Mouse (Mus musculus): ENCODE data around the gene Gm45337.
A peak's percentile ranks its signal among the peaks of the same experiment; 100 is the strongest.
"Not testable (repeated sequence)": the region's sequence is repeated elsewhere in the genome, so short reads cannot be mapped to it uniquely, and the experiment has no call there.

The Gm45337 gene

DNA sequence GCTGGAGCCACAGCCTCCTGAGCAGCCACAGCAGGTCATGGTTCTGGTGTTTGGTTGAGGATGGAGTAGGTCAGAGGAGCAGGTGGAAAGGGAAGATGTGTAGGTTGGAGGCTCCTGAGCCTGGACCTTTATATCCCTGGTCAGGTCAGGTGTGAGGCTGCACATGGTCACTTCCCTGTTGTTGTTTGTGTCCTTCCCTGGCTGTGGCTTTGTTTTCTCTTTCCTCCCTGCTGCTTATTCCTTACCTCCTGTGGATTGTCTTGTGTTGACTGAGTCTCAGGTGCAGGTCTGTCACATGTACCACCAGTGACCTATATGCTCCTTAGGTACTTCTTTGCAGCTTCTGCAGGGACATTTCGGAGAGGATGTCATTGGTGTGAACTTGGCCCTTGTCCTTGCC lies at the start of gene Gm45337:
Gene Gm45337 (minus strand): TSS at position 101 of the 400 bp plus-strand sequence.
- no peak for DNase-seq (ENCODE audit: low read depth, low spot score)

DNA sequence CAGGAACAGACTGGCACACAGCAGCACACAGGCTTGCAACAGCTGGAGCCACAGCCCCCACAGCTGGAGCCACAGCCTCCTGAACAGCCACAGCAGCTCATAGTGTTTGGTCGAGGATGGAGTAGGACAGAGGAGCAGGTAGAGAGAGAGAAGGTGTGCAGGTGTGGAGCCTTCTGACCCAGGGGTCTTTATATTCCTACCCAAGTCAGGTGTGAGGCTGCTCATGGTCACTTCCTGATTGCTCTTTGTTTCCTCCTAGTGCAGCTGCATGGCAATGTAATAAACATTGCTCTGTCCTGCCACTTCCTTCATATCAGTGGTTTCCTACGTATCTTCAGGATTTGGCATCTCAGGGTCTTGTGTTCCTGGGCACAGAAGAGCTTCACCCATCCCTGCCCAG lies 45.9 kb upstream of the Gm45337 start, which contains the start of gene Gm10153:
Gene Gm10153 (minus strand): TSS at position 101 of the 400 bp plus-strand sequence.
- no peak for DNase-seq (ENCODE audit: low read depth, low spot score)

DNA sequence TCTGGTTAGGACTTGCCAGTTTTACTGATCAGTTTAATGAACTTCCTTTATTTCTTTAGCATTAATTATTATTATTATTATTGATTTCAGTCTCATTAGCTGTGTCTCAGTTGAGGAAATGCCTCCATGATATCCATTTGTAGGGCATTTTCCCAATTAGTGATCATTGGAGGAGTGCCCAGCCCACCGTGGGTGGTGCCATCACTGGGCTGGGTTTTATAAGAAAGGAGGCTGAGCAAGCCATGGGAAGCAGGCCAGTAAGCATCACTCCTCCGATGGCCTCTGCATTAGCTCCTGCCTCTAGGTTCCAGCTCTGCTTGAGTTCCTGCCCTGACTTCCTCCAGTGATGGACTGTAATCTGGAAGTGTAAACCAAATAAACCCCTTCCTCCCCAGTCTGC lies 43.7 kb upstream of the Gm45337 start:
- no peak for DNase-seq (ENCODE audit: low read depth, low spot score)

DNA sequence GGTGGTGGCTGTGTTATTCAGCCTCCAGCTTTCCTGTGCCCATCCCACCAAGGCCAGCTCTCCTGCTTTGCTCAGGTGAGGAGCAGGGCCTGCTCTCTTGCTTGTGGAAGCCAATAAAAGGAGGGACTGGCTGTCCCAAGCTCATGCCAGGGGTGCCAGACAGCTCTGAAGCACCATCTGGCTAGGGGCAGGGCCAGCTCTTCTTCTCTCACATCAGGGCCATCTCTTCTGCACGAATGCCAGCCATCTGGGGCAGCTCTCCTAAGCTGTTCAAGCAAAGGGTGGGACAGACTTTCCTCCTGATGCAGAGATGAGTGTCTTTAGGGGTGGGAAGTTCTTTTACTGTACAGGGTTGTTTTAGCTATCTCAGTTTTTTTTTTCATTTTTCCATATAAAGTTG lies 36.6 kb upstream of the Gm45337 start:
- DNase-seq (ENCODE audit: low read depth, low spot score), result no peak

DNA sequence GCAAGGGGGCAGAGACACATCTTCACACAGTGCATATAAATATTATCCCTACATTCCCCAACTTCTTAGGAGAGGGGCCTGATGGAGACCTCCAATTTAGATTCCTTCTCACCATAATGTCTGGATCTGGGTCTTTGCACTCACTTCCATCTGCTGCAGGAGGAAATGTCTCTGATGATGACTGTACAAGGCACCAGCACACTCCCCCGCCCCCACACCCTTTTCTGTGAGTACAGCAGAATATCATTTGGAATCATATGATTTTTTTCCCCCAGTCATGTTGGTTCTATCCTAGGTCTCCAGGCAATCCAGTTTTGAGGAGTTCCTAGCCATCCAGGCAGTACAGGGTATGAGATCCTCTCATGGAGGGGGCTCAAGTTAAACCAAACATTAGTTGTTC lies 34.3 kb upstream of the Gm45337 start:
- no peak for DNase-seq (ENCODE audit: low read depth, low spot score)

DNA sequence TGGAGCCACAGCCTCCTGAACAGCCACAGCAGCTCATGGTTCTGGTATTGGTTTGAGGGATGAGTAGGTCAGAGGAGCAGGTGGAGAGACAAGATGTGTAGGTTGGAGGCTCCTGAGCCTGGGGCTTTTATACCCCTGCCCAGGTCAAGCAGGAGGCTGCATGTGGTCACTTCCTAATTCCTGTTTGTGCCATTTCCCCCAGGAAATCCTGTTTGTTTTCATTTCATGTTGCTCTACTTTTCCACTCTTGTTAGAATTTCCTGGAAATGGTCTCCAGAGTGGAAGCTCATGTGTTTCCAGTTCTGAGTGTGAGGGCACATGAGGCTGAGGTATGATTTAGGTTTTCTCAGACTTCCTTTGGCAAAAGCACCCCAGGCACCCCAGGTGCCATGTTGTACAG lies 31.5 kb upstream of the Gm45337 start, which contains the start of gene Krtap5-2:
Gene Krtap5-2 (minus strand): TSS at position 101 of the 400 bp plus-strand sequence.
- not testable (repeated sequence) for DNase-seq (ENCODE audit: low read depth, low spot score)

DNA sequence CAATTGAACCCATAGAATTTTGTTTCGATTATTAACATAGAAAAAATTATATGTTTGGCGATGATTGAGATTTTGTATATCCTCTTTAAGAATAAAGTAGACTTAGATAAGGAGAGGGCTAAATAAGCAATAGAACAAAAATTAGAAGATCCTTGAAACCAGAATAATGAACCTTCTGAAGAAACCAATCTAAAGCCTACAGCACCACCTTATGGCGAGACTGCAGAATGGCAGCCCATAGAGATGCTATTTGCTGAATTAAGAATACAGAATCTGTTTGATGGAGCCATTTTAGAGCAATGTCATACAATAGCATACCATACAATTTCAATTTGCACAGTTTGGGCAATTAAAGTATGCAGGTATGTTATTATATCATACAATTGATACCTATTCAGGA lies 25.4 kb upstream of the Gm45337 start:
- DNase-seq (ENCODE audit: low read depth, low spot score), result peak; percentile 17

DNA sequence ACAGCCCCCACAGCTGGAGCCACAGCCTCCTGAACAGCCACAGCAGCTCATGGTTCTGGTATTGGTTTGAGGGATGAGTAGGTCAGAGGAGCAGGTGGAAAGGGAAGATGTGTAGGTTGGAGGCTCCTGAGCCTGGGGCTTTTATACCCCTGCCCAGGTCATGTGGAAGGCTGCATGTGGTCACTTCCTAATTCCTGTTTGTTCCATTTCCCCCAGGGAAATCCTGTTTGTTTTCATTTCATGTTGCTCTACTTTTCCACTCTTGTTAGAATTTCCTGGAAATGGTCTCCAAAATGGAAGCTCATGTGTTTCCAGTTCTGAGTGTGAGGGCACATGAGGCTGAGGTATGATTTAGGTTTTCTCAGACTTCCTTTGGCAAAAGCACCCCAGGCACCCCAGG lies 21.2 kb upstream of the Gm45337 start, which contains the start of gene Gm4553:
Gene Gm4553 (minus strand): TSS at position 101 of the 400 bp plus-strand sequence.
- not testable (repeated sequence) for DNase-seq (ENCODE audit: low read depth, low spot score)

DNA sequence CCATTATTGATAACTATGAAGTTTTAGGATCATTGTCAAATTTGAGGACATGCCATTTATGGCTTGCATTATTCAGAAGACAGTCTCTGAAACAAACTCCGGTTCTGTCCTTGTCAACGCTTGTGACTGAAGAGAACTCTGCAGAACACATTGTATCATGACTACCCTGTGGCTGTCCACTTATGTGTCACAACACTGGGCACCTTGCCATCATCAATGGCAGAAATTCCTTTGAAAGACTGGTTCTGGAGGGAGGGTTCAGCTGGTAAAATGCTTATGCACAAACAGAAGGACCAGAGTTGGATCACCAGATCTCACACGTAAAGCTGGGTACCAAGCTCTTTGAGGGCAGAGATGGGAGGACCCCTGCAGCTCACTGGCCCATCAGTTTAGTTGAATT lies 15.0 kb upstream of the Gm45337 start:
- DNase-seq (ENCODE audit: low read depth, low spot score), result no peak

DNA sequence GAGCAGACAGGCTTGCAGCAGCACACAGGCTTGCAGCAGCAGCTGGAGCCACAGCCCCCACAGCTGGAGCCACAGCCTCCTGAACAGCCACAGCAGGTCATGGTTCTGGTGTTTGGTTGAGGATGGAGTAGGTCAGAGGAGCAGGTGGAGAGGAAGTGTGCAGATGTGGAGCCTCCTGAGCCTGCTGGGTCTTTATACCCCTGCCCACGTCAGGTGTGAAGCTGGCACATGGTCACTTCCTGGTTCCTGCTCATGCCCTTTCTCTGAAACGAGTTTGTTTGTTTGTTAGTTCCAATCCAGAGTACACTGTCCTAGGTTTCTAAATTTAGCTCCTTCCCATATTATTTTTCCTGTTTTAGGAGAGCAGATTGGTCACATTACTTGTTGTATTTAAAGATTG lies 12.6 kb upstream of the Gm45337 start, which contains the start of gene Gm29735:
Gene Gm29735 (minus strand): TSS at position 101 of the 400 bp plus-strand sequence.
- DNase-seq (ENCODE audit: low read depth, low spot score), result not testable (repeated sequence)

DNA sequence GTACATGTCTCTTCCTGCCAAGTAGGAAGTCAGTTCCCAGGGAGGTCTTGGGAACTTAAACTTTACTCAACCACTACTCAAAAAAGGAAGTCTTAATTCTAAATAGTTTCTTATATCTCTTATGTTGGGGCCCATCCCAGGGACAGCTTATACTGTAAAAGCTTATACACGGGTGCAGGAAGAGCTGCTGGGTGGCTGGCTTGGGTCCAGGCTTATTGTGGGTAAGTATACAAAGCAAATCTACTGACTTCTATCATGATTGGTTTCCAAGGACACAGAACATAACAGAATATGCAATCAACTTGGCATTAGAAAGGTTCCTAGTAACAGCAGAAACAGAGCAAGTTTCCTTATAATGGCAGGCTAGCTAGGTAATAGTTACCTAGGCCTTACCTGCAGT lies 10.9 kb upstream of the Gm45337 start:
- DNase-seq (ENCODE audit: low read depth, low spot score), result no peak

DNA sequence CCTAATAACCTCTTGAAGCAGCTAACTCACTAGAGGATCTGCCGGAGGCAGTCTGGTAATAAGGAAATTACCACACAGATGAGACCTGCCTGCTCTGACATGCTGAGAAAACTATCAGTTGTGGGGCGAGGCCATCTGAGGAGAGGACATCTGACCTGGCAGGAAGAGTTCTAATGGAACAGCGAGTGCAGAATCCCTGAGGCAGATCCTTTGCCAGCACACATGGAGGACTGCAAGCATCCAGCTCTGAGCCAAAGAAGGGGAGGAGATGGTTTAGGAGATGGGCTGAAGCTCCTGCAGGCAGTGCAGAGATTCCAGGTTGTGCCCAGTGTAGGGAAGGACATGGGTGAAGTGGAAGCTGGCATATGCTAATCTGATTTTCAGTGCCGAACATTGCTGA lies 7.8 kb upstream of the Gm45337 start:
- DNase-seq (ENCODE audit: low read depth, low spot score), result no peak

DNA sequence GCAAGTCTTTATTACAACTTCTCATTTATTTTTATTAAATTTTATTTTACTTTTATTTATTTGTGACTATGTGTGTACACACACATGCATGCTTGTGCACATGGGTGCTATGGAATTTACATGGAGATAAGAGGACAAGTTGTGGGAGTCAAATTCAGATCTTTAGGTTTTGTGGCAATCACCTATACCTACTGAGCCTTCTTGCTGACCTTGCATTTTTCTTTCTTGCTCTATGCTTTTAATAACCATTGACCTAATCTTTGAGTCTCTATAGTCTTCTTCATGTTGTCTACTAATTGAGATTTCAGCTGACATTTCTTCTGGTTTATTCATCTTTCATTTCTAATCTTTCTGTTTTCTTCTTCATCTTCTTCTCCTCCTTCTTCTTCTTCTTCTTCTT lies 4.2 kb upstream of the Gm45337 start:
- no peak for DNase-seq (ENCODE audit: low read depth, low spot score)

DNA sequence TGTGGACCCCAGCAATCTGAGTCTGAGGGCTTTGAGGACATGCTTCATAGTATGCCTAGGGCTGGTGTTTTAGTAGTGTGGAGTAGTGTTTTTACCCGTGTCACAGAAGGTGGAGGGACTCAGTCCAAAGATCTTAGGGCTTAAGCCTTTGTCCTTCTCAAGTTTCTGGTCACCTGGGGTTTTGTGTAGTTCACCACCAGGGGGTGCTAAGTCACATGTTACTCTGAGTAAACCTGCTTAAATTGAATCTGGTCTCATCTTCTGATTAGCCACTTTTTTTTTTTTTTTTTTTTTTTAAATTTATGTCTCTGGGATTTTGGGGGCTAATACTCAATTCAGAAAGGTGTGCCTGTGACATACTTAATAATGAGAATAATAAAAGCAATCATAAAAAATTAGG lies 1.6 kb upstream of the Gm45337 start:
- DNase-seq (ENCODE audit: low read depth, low spot score), result peak; percentile 39

DNA sequence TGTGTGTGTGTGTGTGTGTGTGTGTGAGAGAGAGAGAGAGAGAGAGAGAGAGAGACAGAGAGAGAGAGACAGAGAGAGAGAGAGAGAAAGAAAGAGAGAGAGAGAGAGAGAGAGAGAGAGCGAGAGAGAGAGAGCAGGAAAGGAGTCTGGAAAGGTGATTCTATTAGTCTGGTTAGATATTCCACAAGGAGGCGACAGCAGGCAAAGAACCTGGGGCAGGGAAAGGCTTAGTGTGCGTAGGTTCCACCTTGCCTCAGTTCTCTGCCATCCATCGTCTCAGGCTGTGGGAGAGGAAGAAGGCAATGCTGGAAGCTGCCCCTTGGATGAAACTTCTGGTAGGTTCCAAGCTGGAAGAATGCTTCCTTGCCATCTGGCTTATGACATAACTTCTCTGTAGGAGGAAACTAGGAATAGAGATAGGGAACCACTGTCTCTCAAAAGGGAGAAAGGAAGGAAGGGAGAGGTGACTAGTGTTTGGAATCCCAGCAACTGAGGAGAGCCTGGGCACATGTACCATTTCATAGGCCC lies 1.1 kb upstream of the Gm45337 start:
- DNase-seq (ENCODE audit: low read depth, low spot score), result no peak

DNA sequence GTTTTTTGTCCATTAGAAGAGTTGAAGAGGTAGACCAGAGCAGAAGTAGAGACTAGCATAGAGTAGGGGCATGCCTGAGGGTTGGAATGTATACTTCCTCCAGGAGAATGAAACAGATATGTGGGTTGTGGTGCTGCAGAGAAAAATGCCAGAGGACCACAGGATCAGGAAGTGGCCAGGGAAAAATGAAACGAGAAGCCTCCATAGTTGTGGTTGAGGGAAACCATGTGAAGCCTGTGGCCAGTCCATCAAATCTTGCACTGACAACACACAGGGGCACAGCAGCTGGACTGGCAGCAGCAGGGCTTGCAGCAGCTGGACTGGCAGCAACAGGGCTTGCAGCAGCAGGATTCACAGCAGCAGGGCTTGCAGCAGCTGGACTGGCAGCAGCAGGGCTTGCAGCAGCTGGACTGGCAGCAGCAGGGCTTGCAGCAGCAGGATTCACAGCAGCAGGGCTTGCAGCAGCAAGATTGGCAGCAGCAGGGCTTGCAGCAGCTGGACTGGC lies 849 bp downstream of the Gm45337 start:
- DNase-seq (ENCODE audit: low read depth, low spot score), result not testable (repeated sequence)

DNA sequence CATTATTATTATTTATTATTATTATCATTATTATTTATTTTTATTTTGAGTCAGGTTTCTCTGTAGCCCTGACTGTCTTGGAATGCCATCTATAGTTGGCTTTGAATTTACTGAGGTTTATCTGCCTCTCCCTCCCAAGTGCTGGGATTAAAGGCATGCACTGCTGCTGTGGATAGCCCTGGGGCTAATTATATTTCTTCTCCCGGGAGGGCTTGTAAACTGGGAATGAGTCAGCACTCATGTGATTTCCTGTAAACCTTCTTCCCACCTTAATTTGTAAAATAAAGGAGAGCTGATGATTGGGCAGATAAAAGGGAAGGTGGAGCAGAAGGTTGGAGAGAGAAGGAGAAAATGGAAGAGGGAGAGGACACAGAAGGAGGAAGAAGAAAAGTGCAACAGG lies 3.7 kb downstream of the Gm45337 start:
- DNase-seq (ENCODE audit: low read depth, low spot score), result no peak

DNA sequence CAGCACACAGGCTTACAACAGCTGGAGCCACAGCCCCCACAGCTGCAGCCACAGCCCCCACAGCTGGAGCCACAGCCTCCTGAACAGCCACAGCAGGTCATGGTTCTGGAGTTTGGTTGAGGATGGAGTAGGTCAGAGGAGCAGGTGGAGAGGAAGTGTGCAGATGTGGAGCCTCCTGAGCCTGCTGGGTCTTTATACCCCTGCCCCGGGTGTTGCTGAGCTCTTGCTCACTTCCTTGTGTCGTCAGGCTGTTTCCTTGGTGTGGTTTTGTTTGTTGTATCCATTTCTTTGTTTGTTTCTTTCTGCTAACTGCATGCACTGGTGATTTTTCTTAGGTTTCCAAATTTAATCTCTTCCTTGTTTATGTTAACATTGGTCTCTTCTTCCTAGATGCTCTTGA lies 8.5 kb downstream of the Gm45337 start, which contains the start of gene Gm39115:
Gene Gm39115 (minus strand): TSS at position 101 of the 400 bp plus-strand sequence.
- not testable (repeated sequence) for DNase-seq (ENCODE audit: low read depth, low spot score)

DNA sequence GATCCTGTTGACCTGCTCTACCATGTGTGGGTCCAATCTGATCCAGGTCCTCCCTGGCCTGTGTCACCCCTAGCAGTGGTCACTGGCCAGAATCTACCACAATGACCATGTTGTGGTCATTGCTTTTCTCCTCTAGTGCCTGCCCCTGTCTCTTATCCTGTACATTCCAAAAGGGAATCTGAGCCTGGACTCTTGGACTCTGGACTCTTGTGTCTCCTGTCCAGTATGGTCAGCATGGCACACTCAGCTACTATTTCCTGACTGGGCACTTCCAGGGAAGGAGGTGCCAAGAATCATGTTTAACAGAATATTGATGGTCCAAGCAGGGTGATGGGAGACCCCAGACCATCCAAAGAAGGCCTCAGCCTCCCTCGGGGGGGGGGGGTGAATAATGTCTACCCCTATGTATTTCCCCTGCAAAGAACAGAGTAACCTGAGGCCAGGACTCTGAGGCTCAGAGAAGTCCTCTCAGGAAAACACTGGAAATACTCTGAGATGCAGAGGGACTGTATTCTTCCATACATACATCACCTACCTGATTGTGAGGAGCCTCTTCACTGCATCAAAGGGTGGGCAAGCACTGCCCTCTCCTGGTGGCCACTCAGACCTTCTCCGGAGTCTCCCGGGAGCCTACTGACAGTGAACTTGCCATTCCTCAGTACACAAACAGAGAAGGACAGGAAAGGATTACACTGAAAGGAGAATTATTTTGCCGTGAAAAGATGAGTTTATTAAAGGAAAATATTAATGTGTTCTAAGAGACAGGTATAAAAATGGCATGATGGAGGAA lies 10.0 kb downstream of the Gm45337 start:
- DNase-seq (ENCODE audit: low read depth, low spot score), result no peak

DNA sequence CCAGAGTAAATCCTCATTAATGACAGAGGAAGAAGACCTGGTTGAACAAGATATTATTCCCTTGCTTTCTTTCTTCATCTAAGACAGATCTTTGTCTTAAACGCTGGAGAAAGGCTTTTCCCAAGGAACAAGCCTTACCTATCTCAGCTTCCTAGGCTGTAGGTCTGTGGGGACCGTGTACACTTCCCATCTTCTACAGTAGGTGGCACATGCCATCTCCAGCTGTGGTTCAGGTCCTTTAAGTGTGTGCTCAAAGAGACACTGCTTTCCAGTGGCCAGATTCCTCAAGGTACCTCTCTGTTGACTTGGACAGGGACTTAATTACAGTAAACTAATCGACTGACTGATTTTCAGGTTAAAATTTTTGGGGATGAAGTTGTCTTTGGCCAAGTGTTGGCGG lies 15.6 kb downstream of the Gm45337 start:
- no peak for DNase-seq (ENCODE audit: low read depth, low spot score)

DNA sequence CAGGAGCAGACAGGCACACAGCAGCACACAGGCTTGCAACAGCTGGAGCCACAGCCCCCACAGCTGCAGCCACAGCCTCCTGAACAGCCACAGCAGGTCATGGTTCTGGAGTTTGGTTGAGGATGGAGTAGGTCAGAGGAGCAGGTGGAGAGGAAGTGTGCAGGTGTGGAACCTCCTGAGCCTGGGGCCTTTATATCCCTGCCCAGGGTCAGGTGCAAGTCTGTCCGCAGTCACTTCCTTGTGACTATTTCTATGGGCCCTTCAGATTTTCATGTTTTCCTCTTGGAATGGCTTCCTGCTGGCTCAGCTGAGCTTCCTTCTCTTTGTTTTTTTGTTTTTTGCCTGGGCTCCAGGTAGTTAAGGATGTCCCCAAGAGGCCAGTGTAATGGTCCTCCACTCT lies 23.8 kb downstream of the Gm45337 start, which contains the start of gene Gm45618:
Gene Gm45618 (minus strand): TSS at position 101 of the 400 bp plus-strand sequence.
- DNase-seq (ENCODE audit: low read depth, low spot score), result not testable (repeated sequence)

DNA sequence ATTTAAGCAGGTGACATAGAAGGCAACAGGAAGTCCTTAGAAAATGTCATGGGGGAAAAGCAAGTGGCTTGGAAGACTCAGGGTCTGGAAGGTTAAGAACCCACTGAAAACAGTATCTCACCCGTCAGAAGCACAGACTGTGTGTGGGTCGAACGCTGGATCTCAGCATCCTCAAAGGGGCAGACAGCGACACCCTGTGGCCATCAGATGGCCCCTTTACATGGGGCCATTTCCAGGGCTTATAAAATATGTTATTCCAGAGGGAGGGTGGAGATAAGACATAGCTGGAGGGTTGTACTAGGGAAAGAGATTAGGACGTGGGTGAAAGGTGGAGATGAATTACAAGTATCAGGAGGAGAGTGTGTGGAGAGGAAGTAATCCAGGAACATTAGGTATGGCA lies 24.8 kb downstream of the Gm45337 start:
- DNase-seq (ENCODE audit: low read depth, low spot score), result no peak

DNA sequence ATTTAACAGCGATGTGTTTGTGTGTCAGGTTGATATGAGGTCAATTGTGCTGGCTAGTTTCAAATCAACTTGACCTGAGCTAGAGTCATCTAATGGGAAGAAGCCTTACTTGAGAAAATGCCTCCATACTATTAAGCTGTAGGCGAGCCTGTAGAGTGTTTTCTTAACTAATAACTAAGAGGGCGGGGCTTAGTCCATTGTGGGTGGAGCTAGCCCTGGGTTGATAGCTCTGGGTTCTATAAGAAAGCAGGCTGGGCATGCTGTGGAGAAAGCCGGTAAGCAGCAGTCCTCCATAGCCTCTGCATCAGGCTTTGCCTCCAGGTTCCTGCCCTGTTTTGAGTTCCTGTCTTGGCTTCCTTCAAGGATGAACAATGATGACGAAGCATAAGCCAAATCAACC lies 39.7 kb downstream of the Gm45337 start:
- no peak for DNase-seq (ENCODE audit: low read depth, low spot score)
